Mouse (Mus musculus) ovary, postnatal 10 days (tissue): ENCODE data around the gene Hspb8.
"Not testable (repeated sequence)": the region's sequence is repeated elsewhere in the genome, so short reads cannot be mapped to it uniquely, and the experiment has no call there.

Experiments used
- DNase-seq: peaks from one replicate; pipeline ENCODE4 v3.0.0; 2022; ENCODE audit warnings: low spot score

The Hspb8 gene

DNA sequence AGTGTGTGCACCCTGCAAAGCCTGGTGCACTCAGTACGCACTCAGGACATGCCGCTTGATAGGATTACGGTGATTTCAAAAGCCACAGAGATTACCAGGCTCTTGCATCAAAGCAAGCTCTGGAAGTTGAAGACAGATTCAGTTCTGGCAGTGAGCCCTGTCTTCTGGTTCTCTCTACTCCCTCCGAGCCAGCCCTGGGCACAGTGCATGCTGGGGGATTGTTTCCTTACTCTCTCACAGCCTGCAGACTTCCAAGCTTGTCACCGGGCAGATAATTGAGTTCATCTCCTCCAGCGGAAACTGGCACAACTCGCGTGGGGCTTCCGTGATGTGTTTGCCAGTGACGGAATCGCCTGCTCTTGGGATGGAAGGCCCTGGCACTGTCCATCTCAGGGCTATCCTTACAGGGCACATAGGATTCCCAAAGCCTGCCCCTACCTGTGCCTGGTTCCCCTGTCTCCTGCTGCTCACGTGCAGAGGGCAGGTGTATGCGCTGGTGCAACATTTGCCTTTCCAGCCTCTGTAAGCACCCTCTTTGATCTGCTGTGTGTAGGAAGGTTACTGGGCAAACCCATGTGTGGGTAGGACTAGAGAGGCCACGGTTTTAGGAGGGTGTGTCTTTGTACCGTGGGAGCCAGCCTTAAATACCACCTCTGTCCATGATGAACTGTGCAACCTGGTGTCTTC is 32.7 kb downstream of the Hspb8 start:
- DNase-seq, result no peak

DNA sequence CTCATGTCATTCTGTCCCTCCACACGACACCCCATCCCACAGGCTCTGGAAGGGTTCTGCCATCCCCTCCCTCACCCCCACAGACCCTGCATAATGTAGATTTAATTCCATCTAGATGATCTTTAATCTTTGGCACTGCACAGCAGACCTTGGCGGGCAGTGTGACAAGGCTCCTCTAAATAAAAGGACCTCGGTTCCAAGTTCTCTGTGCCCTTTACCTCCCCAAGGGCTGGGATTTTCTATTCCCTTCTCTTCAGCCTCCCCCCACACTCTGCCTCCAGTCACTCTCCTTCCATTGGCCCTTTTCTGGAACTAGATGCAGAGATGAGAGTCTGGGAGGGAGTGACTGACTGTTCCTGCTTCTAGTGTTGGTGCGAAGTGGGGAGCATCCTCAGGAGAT is 33.3 kb downstream of the Hspb8 start:
- DNase-seq, result no peak

DNA sequence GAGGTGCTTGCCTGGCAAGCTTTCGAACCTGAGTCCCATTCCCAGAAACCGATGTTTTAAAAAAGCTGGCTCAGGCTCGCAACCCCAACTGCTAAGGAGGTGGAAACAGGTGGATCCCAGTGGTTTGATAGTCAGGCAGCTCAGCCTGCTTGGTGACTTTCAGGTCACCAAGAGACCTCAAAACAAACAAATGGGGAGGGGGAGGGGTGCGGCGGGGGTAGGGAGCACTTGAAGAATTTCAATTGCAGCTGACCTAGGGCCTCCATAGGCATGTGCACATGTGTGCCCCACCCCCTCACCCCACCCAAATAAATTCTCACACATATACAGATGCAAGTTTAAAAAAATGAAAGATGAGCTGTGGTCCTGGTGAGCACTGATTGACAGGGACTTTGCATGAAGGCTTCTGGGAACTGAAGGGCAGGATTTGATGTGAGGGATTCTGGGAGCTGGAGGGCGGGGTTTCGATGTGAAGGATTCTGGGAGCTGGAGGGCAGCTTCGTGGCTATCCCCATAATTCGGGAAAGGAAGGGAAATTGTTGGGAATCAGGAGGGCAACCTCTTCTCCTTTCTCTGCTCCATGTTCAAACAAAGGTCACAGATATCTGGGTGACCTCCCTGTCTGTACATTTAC is 35.2 kb downstream of the Hspb8 start:
- no peak for DNase-seq

DNA sequence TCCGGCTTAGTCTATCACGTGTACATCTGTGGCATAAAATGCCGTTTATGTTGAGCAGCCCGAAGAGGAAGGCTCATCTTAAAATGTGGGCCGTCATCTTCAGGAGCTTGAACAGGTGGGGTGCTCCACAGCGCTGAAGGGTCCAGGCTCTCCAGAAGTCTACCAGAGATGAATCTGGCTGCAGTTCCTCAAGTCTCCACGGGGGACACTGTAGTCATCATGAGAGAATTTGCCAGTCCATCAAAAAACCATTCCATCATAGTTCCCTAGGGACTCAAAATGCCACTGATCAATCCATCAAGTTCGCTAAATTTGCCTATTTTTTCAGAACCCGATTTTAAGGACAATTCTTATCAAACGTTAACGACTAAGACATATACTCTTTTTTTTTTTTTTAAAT is 36.6 kb downstream of the Hspb8 start:
- no peak for DNase-seq

DNA sequence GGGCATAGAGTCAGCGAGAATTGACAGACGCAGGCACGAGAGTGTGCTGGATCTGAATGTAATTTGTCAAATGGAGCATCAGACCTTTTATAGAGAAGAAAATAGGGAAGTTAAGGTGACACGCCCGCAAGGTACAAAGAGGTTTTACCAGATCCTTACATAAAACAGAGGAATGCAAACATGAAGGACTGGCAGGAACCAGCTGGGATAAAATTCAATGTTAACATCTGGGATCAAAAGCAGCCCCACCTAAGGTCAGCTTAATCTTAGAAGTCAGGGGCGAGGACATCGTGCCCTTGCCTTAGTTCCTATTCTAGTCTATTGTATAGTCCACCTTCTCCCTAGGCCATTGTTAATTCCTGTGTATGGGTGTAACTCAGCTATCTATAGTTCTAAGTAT is 40.0 kb downstream of the Hspb8 start:
- DNase-seq, result not testable (repeated sequence)

DNA sequence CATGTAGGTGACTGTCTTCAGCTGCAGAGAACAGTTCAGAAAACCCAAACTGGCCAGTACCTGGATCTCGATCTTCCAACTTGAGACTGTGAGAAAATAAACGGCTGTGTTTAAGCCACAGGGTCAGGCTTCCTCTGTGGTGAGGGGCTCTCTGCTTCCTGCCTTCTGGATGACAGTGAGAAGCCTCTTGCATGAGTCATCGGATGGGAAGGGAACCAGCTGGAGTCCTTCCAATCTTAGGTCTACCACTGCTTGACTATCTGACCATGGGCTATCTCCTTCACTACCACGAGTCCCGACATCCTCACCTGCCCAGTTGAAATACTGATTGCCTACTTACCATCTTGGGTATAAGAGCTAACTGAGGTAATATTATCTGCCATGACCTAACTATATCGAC is 40.9 kb downstream of the Hspb8 start:
- no peak for DNase-seq

DNA sequence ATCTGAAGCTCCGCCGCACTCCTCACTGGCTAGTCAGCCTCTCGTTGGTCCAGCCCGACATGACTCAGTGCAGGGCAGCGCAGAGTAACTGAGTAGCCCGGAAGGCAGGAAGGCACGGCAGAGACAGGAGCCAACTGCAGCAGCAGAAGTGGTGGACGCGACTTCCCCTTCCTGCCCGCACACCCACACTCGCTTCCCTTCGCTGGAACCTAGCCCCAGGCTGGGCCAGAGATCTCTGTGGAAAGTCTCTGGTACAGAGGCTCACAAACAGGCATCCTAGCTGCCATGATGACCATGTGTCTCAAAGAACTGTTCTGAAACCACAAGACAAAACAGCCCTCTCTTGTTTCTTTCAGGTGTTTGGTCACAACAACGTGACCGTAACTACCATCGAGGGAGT is 41.4 kb downstream of the Hspb8 start:
- DNase-seq, result no peak

DNA sequence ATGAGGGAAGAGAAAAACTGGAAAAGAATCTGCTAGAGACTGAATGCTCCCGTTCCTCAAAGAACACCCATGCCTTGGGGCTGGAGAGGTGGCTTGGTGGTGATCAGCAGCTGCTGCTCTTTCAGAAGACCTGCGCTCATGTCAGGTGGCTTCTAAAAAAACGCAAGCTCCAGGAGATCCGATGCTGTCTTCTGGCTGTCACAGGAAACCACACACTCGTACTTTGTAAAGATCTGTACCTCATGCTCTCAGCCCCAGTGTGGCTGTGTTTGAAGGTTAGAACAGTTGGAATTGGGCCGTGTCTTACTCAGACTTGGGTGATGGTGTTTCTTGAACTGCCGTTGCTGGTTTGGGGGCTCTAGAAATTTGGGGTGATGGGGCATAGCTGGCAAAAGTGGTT is 42.3 kb downstream of the Hspb8 start:
- no peak for DNase-seq

DNA sequence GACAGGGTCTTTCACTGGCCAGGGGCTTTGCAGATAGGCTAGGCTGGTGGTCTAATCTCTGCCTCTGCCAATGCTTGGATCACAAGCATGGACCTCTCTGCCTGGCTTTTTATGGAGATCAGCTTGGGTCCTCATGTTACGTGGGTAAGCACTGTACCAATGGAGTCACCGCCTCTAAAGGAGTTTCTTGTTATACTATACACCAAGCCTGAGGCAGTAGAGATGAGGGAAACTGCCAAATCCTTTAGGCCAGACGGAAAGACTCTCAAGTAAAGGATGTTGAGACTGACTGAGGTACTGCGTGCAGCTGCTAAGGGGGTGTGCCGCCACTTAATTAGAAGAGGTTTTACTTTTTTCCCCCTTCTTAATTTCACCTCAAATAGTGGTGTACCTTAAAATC is 43.8 kb downstream of the Hspb8 start:
- no peak for DNase-seq

DNA sequence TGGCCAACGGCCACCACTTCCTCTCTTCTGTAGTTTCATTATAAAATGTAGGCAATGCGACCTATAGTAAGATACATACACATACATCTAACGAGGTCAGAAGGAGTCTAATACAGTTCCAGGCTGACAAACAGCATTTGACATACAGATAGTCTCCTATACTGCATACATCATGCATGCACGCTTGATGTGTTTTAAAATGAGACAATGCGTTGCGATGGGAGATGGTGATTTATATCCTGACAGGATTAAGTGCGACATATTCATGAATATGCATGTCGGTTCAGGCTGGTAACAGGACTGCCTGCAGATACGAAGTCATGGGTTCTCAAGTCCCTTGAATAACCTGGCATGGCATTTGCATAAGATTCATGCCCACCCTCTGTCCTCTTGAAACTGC is 54.7 kb downstream of the Hspb8 start:
- DNase-seq, result no peak

DNA sequence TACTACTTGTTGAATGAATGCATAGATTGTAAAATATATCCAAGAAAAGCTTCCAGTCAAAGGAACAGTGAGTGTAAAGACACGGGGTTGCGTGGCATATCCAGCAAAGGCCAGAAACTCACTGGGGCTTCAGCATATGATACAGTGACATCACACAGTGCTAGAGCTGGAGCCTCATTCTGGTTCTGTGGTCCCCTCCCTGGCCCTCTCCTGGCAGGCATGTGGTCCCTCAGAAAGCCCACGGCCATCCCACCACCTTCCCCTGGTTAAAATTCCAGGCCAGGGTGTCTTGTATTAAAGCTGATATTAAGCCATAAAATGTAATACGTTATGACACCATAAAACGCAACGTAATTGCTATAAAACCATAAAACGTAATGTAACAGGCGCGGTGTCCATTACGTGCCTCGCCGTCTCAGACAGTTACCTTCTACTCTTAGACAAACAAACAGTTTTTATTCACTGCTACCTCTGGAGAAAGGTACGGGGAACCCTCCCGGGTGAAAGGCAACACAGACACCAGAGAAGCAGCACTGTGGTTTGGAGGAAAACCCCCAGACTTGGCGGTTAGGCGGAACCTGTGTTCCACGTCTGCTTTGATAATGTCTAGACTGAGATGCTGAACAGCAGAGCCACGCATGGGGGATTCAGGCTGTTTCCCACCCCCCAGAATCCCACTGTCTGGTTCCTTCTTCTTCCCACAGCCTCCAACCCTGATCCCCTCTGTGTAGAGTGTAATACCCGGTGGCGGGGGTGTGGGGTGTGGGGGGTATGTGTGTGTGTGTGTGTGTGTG is 55.6 kb downstream of the Hspb8 start:
- DNase-seq, result no peak

DNA sequence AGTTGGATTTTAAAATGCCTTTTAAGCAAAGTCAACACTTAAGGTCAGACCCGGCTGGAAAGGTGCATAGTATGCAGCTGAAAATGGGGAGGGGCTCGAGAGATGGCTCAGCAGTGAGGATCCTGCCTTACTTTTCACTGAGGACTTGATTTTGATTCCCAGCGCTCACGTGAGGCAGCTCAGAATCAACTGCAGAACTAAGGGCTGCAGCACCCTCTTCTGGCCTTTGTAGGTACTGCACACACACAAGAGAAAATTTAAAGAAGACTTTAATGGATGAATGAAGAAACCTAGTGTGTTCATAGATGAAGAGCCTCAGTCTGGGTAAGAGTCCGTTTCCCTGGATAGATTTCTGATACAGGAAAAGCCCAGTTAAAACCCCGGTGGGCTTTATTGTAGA is 61.3 kb downstream of the Hspb8 start:
- DNase-seq, result no peak

DNA sequence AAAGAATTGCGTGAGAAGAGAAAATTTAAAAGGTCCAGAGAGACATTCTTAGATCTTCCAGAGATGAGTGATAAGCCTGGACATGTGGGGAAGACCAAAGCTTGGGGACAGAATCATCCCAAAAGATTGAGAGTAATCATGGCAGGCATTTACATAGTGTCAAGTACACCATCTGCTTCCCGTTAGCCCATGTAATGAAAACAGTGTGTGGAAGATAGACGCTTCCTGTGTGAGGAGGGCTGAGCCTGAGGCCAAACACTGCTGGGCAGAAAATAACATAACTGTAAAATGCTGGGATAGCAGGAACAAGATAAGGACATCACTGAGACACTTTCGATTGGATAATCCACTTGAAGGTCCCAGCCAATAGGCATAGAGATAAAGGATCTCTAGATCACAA is 61.9 kb downstream of the Hspb8 start:
- no peak for DNase-seq
